Mouse (Mus musculus) kidney, postnatal 10 days (tissue): ENCODE measurements around the gene Adamts7.

Source experiments
- DNase-seq: peaks from one replicate; pipeline ENCODE4 v3.0.0; 2021; ENCODE audit warnings: mixed read lengths

Gene Adamts7

GRCm38 (mm10) chr9:90237232-90238062 is 74.6 kb downstream of the Adamts7 start:
- no peak for DNase-seq

GRCm38 (mm10) chr9:90240560-90240959 is 77.7 kb downstream of the Adamts7 start:
- DNase-seq: no peak

- no peak for DNase-seq
Observed at GRCm38 (mm10) chr9:90241041-90241440, 78.2 kb downstream of the Adamts7 start.

GRCm38 (mm10) chr9:90241618-90242017 is 78.7 kb downstream of the Adamts7 start:
- DNase-seq: no peak

- DNase-seq: no peak
Observed at GRCm38 (mm10) chr9:90242291-90242690, 79.4 kb downstream of the Adamts7 start.

GRCm38 (mm10) chr9:90242855-90243254 is 80.0 kb downstream of the Adamts7 start:
- DNase-seq: no peak

GRCm38 (mm10) chr9:90244301-90245151 is 81.7 kb downstream of the Adamts7 start:
- no peak for DNase-seq

- no peak for DNase-seq
Observed at GRCm38 (mm10) chr9:90245206-90245605, 82.3 kb downstream of the Adamts7 start.

- DNase-seq: no peak
Observed at GRCm38 (mm10) chr9:90245781-90246180, 82.9 kb downstream of the Adamts7 start.

- DNase-seq: no peak
Observed at GRCm38 (mm10) chr9:90247316-90247715, 84.4 kb downstream of the Adamts7 start.

- DNase-seq: no peak
Observed at GRCm38 (mm10) chr9:90248326-90248725, 85.5 kb downstream of the Adamts7 start.

GRCm38 (mm10) chr9:90249036-90249435 is 86.2 kb downstream of the Adamts7 start:
- no peak for DNase-seq

- DNase-seq: no peak
Observed at GRCm38 (mm10) chr9:90250141-90250775, 87.4 kb downstream of the Adamts7 start.

GRCm38 (mm10) chr9:90250964-90251750 is 88.3 kb downstream of the Adamts7 start:
- DNase-seq: no peak

- DNase-seq: no peak
Observed at GRCm38 (mm10) chr9:90253181-90253580, 90.3 kb downstream of the Adamts7 start.

- DNase-seq: no peak
Observed at GRCm38 (mm10) chr9:90255844-90256405, 93.1 kb downstream of the Adamts7 start.

GRCm38 (mm10) chr9:90257220-90257619 is 94.4 kb downstream of the Adamts7 start:
- no peak for DNase-seq
